Mouse (Mus musculus) thymus, adult 2 months (tissue): Measurements from ENCODE around the gene Pusl1.

Experiments used
- CTCF ChIP-seq: fragments of 200-500 bp; IDR thresholded peaks from 2 replicates; pipeline ENCODE4 v1.5.1; 2012; ENCODE audit warnings: mild to moderate bottlenecking, control low read depth, low read length, moderate library complexity, borderline replicate concordance; ENCODE audit not compliant: control insufficient read depth, poor library complexity, insufficient read depth; ENCODE audit errors: extremely low read depth
- POLR2A ChIP-seq: fragments of 200-500 bp; IDR thresholded peaks from 2 replicates; pipeline ENCODE4 v1.6.1; 2012; ENCODE audit warnings: mild to moderate bottlenecking, low read length, control low read depth, moderate library complexity; ENCODE audit not compliant: control insufficient read depth, poor library complexity, insufficient read depth; ENCODE audit errors: extremely low read depth

- TF ChIP-seq POLR2A, result no peak
- TF ChIP-seq CTCF, result no peak
These were observed 32.3 kb downstream of the Pusl1 start for GRCm38 (mm10) chr4:155859318-155859717.
